Mouse (Mus musculus): Measurements from ENCODE around the gene Nkain2.

Nkain2 gene

GRCm38 (mm10) chr10:31993205-31993604, 897.1 kb downstream of the Nkain2 start:
- 64% methylated on average over 1 of the region's 1 CpGs for WGBS

- WGBS, result 78% methylated on average over 2 of the region's 2 CpGs
Measured at GRCm38 (mm10) chr10:31947178-31947726, 943.0 kb downstream of the Nkain2 start.

GRCm38 (mm10) chr10:31931961-31932360, 958.3 kb downstream of the Nkain2 start:
- WGBS, result 53% methylated on average over 2 of the region's 2 CpGs

GRCm38 (mm10) chr10:31927657-31928056, 962.6 kb downstream of the Nkain2 start:
- 33% methylated on average over 5 of the region's 5 CpGs for WGBS

- WGBS, result 69% methylated on average over 3 of the region's 3 CpGs
Measured at GRCm38 (mm10) chr10:31920901-31921300, 969.4 kb downstream of the Nkain2 start.

GRCm38 (mm10) chr10:31907488-31907887, 982.8 kb downstream of the Nkain2 start:
- WGBS, result 70% methylated on average over 3 of the region's 3 CpGs

- WGBS, result 92% methylated on average over 2 of the region's 2 CpGs
Measured at GRCm38 (mm10) chr10:31899501-31899900, 990.8 kb downstream of the Nkain2 start.

GRCm38 (mm10) chr10:31873323-31873895, 1016.9 kb downstream of the Nkain2 start:
- WGBS, result 60% methylated on average over 4 of the region's 4 CpGs

- 94% methylated on average over 1 of the region's 1 CpGs for WGBS
Measured at GRCm38 (mm10) chr10:31868275-31868674, 1022.0 kb downstream of the Nkain2 start.

- WGBS, result 74% methylated on average over 1 of the region's 1 CpGs
Measured at GRCm38 (mm10) chr10:31827041-31827440, 1063.2 kb downstream of the Nkain2 start.

- WGBS, result 38% methylated on average over 3 of the region's 3 CpGs
Measured at GRCm38 (mm10) chr10:31812543-31812942, 1077.7 kb downstream of the Nkain2 start.

- 17% methylated on average over 5 of the region's 5 CpGs for WGBS
Measured at GRCm38 (mm10) chr10:31742443-31743057, 1147.7 kb downstream of the Nkain2 start.

- 80% methylated on average over 3 of the region's 3 CpGs for WGBS
Measured at GRCm38 (mm10) chr10:31647270-31647669, 1243.0 kb downstream of the Nkain2 start.

- 23% methylated on average over 1 of the region's 1 CpGs for WGBS
Measured at GRCm38 (mm10) chr10:31646083-31646482, 1244.2 kb downstream of the Nkain2 start.

Data from cerebral cortex, adult 2 months (tissue).